Mouse (Mus musculus) gastrocnemius, postnatal 10 days (tissue): ENCODE data around the gene Tppp. TPM values are rescaled to one million over a fixed set of nuclear protein-coding genes. Genes with fewer than 3 reads are reported as not detected.
"Not testable (repeated sequence)": the region's sequence is repeated elsewhere in the genome, so short reads cannot be mapped to it uniquely, and the experiment has no call there.

Experiments
- DNase-seq: peaks from one replicate; pipeline ENCODE4 v3.0.0; 2021; ENCODE audit warnings: mixed read lengths
- total RNA-seq, 2 experiments: library from RNA; stranded (reverse); gene quantifications; 2 replicates each; pipeline ENCODE4 v1.2.3; 2021

Gene Tppp
- total RNA-seq, 2 experiments from 2014 or later = 5.5 to 5.8 TPM

DNA sequence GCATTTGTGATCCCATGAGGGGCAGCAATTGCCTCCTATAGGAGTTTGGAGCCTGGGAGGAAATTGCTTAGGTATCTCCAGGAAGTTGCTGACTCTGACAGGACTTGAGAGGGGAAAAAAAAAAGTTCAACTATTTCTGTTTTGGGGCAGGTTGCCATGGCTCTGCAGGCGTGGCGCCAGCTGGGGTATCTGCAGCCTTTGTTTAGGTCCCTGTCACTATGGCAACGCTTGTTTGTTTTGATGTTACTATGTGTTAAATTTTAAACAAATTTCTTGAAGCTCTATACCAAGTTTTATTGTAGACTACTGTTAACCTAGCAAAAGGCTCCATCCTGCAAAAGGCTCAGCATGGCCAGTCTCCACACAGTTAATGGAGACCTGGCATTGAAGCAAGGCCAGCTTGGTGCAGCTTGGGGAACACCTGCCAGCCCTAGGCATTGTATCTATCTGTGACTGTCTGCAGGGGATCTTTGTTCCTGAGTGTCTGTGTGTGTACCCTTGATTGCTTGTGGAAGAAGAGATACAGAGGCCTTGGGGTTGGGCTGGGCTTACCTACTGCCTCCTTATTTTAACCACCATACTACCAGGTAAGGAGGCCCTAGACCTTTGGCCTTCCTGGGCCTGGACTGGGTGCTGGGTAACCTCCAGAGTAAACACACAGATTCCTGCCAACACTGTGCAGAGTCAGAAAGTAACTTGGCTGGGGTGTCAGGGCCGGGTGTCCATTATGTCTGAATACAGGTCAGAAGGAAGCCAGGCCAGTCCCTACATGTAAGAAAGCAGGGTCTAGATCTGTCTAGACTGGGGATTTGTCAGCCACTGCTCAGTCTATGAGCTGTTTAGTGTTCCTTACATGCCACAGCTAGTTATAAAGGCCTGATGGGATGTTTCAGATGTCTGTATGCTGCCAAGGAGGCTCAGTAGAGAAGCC lies 16.2 kb downstream of the Tppp start:
- DNase-seq = peak; percentile 29

- DNase-seq = peak; percentile 26
Measured at GRCm38 (mm10) chr13:74026215-74026614, 17.0 kb downstream of the Tppp start.

GRCm38 (mm10) chr13:74028116-74028515 lies 18.9 kb downstream of the Tppp start:
- DNase-seq = no peak

GRCm38 (mm10) chr13:74029013-74029412 lies 19.8 kb downstream of the Tppp start:
- no peak for DNase-seq

GRCm38 (mm10) chr13:74030691-74031090 lies 21.5 kb downstream of the Tppp start:
- DNase-seq = no peak

GRCm38 (mm10) chr13:74031133-74031532 lies 21.9 kb downstream of the Tppp start:
- DNase-seq = no peak

GRCm38 (mm10) chr13:74034756-74035155 lies 25.5 kb downstream of the Tppp start:
- no peak for DNase-seq

- DNase-seq = no peak
Measured at GRCm38 (mm10) chr13:74035776-74036175, 26.6 kb downstream of the Tppp start.

DNA sequence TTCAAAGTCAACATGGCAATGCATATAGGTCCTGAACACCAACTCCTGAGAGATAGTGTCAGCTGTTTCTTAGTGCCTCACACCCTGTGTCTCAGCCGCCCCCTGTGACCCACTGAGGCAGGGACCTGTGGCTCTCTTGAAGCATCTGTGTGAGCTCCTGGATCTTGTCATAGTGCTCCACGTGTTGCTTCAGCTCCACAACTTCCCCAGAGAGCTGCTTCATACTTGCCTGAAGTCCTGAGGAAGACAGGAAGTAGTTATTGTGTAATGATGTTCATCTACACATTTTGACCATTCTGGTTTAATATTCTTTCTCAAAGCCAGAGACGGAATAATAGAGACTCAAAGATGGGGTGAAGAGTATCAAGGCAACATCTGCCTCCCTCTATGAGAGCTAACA lies 30.7 kb downstream of the Tppp start:
- DNase-seq = no peak

- DNase-seq = no peak
Measured at GRCm38 (mm10) chr13:74056194-74056593, 47.0 kb downstream of the Tppp start.

DNA sequence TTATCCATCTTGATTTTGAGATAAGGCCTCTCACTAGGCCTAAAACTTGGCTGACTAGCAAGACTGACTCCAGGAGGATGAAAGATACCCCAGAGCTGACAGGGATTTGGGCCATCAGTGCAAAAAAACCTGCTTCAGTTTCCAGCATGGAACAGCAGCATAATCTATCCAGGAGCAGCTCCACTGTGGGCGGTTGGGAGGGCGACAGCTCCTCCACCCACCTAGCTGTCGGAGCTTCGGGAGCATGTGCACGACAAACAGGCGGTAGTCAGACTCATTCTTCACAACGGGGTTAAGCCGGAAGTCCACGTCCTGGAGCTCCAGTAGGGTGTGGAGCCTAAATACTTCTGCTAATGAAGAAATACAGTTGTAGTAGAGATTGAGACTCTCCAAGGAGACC lies 48.9 kb downstream of the Tppp start:
- DNase-seq = no peak

GRCm38 (mm10) chr13:74061613-74062377 lies 52.6 kb downstream of the Tppp start, which contains the start of gene Cep72:
Gene Cep72, minus strand, starts transcription at chr13:74062299.
- DNase-seq = peak; percentile 98

DNA sequence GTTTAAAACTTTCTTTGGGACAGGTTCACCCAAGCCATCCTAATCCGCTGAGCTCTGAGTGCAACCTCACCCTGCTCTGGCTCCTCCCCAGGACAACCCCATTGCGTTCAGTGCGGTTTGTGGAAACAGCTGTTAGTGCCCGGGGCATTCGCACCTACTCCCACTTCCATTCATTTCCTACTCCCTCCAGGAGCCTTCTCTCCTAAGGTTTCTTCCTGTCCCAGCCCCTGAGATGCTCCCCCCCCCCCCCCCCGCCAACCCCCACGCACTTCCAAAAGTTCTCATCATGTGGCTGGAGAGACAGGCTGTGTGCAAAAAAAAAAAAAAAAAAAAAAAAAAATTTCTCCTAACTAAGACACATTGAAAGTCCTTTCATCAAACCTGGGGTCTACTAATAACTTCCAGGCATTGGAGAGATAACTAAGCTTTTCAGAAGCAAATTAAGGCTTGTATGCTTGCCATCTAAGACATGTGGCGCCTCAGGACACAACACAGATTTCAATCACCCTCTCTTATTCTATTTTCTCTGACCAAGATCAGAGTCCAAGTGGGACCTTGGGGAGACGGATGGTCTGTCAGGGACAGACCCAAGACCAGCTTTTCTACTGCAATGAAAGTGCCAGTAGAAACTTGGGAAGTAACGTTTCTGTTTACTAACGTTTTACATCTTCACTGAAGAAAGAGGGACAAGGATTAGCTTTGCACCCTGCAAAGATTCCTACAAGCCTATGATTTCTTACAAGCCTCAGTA lies 53.3 kb downstream of the Tppp start:
- DNase-seq = no peak

GRCm38 (mm10) chr13:74063340-74064050 lies 54.3 kb downstream of the Tppp start:
- DNase-seq = no peak

GRCm38 (mm10) chr13:74066576-74066975 lies 57.4 kb downstream of the Tppp start:
- no peak for DNase-seq

- not testable (repeated sequence) for DNase-seq
Measured at GRCm38 (mm10) chr13:74071244-74071643, 62.0 kb downstream of the Tppp start.

DNA sequence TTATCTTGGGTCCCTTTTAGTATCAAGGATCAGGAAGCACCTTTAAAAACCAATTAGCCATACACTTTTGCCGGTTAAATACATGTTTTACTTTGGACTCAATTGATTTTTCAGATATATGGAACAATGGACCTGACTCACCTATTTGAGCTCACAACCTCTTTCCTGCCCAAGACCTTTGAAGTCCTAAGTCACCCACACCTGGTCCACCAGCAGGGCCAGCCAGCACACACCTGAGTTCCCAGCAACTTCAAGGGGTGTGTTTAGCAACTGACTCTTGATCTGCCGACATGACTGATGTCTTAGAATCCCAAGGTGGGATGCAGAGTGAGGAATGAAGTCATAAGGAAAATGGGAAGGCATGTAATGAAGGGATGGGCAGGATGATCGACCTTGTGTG lies 62.5 kb downstream of the Tppp start:
- no peak for DNase-seq

DNA sequence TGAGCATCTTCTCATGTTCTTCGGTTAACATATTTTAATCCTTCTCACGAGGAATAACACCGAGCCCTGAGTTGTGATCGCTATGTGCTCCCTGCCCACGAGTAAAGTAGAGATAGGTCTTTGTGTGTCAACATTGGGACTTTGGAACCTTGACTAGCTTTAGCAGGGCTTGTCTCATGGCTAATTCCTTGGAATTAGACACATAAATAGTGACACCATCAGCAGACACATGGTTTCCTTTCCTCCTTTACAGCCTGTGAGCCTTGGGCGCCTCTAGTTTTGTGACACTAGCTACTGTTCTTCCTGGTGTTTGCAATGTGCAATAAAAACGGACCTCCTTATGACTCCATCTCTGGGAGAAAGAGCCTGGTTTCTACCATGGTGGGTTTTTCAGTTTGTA lies 64.2 kb downstream of the Tppp start:
- DNase-seq = no peak
